Mouse (Mus musculus): ENCODE data around the gene Nrap.

GRCm38 (mm10) chr19:56292335-56292734 is 97.5 kb downstream of the Nrap start:
- TF ChIP-seq CTCF (IDR thresholded peaks at IDR 0.05; ENCODE audit: low read depth) (peak; percentile 50), EP300 (optimal IDR thresholded peaks at IDR 0.05) (no peak)

Measured in stomach, postnatal 0 days (tissue).